Mouse (Mus musculus) forebrain, embryonic 15.5 days (tissue): Measurements from ENCODE around the gene Synj1. TPM values are rescaled to one million over a fixed set of nuclear protein-coding genes. Genes with fewer than 3 reads are reported as not detected.
A peak's percentile ranks its signal among the peaks of the same experiment; 100 is the strongest.

Source experiments
- ATAC-seq: fragments of 200-750 bp; cut with Nextera tagmentation; replicated peaks from 2 replicates; pipeline ENCODE4 v1.8.0; 2017; ENCODE audit warnings: mild to moderate bottlenecking, moderate TSS enrichment, moderate library complexity
- H3K27ac ChIP-seq: fragments of 300-500 bp; sonication (generic); replicated peaks from 2 replicates; pipeline ENCODE4 v1.5.1; 2015; ENCODE audit warnings: mild to moderate bottlenecking, inconsistent platforms
- H3K27me3 ChIP-seq: fragments of 300-500 bp; sonication (generic); 2 replicates; pipeline ENCODE4 v1.6.1; 2015; ENCODE audit warnings: inconsistent platforms
- H3K36me3 ChIP-seq: fragments of 300-500 bp; sonication (generic); 2 replicates; pipeline ENCODE4 v1.6.1; 2015; ENCODE audit warnings: mild to moderate bottlenecking, inconsistent platforms
- H3K4me1 ChIP-seq: fragments of 300-500 bp; sonication (generic); 2 replicates; pipeline ENCODE4 v1.6.1; 2015; ENCODE audit warnings: inconsistent platforms
- H3K4me2 ChIP-seq: fragments of 300-500 bp; sonication (generic); replicated peaks from 2 replicates; pipeline ENCODE4 v1.6.1; 2015; ENCODE audit warnings: mild to moderate bottlenecking, inconsistent platforms
- H3K4me3 ChIP-seq: fragments of 300-500 bp; sonication (generic); 2 replicates; pipeline ENCODE4 v1.5.1; 2015; ENCODE audit warnings: mild to moderate bottlenecking, inconsistent platforms
- H3K9ac ChIP-seq: fragments of 300-500 bp; sonication (generic); replicated peaks from 2 replicates; pipeline ENCODE4 v1.6.1; 2015; ENCODE audit warnings: mild to moderate bottlenecking, inconsistent platforms
- H3K9me3 ChIP-seq: fragments of 300-500 bp; sonication (generic); 2 replicates; pipeline ENCODE4 v1.6.1; 2016; ENCODE audit warnings: inconsistent platforms
- WGBS: fragments of 180-500 bp; shearing (Covaris S2); methylation state at CpG from one replicate; pipeline ENCODE4 v1.1.7; 2015; ENCODE audit warnings: mixed read lengths; 5-methylcytosine and 5-hydroxymethylcytosine counted together
- polyA plus RNA-seq: library from polyadenylated mRNA; unstranded; fragments of >200 nt; fragmentation: Nextera tagmentation; extraction: Ambion mirVana; gene quantifications from 2 replicates; pipeline ENCODE4 v1.2.1, GENCODE M21; 2015

Gene Synj1
- polyA plus RNA-seq, 1 experiment from 2014 or later, result 36.0 TPM

DNA sequence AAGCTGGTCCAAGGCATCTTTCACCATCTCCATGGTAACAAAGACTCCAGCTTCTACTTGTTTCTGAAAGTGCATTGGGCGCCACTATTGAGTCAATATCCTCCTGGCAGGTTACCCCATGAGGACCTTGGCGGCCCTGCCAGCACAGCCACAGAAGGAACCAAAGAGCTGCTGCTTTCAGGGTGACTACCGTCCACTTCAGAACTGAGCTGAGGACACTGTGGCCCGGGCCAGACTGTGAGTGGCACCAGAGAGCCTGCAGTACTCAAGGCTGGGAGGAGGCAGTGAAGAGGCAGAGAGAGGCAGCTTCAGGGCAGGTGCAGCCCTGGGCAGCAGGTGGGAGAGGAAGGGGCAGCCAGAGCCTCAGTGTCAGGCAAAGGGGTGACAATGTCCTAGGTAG is 83.7 kb downstream of the Synj1 start:
- H3K4me3 ChIP-seq, result no peak overlapping the region
- H3K9me3 ChIP-seq, result no peaks in the 10 kb centered on the region
- H3K27me3 ChIP-seq, result no peaks in the 10 kb centered on the region
- ATAC-seq, result no peak
- H3K36me3 ChIP-seq, result peaks cover 11% of the 10 kb centered on the region; the same call in 1 of the 2 replicates
- H3K4me2 ChIP-seq, result no peak overlapping the region
- no peak overlapping the region for H3K27ac ChIP-seq
- H3K9ac ChIP-seq, result no peak overlapping the region
- H3K4me1 ChIP-seq, result no peaks in the 10 kb centered on the region
- 91% methylated on average over 4 of the region's 4 CpGs for WGBS

DNA sequence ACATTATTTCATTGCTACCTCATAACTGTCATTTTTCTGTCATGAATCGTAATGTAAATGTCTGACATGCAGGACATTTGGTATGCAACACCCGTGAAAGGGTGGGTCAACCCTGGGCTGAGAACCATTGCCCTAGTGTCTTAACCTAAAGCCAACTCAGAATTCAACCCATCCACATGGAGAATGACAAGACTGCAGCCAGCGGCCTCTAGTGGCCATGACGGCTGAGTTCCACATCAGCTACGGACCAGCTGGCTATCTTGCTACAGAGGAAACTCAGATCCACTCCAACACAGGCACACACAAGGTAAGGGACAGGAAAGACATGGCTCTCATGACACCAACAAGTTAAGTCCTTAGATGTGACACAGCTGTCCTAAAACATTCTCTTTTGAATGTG is 85.6 kb downstream of the Synj1 start:
- H3K9ac ChIP-seq, result no peak overlapping the region
- no peaks in the 10 kb centered on the region for H3K27me3 ChIP-seq
- H3K4me3 ChIP-seq, result no peak overlapping the region
- ATAC-seq, result peak; percentile 55
- H3K36me3 ChIP-seq, result peaks cover 11% of the 10 kb centered on the region; the same call in 1 of the 2 replicates
- no peak overlapping the region for H3K4me2 ChIP-seq
- H3K4me1 ChIP-seq, result peaks cover 8% of the 10 kb centered on the region
- no peak overlapping the region for H3K27ac ChIP-seq
- no peaks in the 10 kb centered on the region for H3K9me3 ChIP-seq
- WGBS, result 27% methylated on average over 5 of the region's 5 CpGs

DNA sequence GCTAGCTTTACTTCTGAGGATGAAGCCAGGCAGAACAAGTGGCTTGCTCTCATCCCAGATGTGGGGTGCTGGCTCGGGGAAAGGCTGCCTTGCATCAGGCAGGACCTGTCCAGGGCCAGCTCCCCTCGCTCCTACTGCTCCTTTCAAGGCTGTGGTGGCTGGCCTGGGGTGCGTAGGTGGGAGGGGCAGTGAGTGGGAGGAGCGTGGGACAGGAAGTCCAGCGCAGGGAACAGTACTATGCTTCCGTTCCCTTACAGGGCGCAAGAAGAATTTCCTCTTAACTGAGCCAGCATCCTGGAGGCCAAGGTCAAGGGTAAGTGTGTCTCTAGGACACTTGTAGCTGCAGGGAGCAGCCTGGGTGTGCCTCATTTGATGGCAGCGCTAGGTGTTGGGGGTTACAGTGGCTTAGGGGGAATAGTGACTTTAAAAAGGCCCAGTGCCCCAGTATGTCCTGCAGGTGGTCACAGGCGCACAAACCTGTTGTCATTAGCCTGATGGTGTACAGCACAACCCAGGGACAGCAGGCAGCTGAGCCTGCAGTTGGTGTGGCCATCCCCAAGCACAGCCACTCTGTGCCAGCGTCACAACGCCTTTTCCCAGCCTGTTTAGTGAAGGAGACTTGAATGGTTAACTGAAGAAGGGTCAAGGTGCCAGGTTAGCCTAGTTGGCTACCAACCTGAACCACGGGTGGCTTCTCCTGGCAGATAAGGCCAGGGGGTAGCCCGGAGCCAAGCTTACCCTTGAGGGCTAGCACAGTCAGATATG is 86.3 kb downstream of the Synj1 start:
- H3K9me3 ChIP-seq, result no peaks in the 10 kb centered on the region
- WGBS, result 92% methylated on average over 13 of the region's 13 CpGs
- H3K4me2 ChIP-seq, result no peak overlapping the region
- H3K27ac ChIP-seq, result no peak overlapping the region
- no peak overlapping the region for H3K4me3 ChIP-seq
- H3K36me3 ChIP-seq, result peaks cover 11% of the 10 kb centered on the region; the same call in 1 of the 2 replicates
- no peaks in the 10 kb centered on the region for H3K27me3 ChIP-seq
- ATAC-seq, result no peak
- H3K4me1 ChIP-seq, result peaks cover 8% of the 10 kb centered on the region
- H3K9ac ChIP-seq, result no peak overlapping the region

DNA sequence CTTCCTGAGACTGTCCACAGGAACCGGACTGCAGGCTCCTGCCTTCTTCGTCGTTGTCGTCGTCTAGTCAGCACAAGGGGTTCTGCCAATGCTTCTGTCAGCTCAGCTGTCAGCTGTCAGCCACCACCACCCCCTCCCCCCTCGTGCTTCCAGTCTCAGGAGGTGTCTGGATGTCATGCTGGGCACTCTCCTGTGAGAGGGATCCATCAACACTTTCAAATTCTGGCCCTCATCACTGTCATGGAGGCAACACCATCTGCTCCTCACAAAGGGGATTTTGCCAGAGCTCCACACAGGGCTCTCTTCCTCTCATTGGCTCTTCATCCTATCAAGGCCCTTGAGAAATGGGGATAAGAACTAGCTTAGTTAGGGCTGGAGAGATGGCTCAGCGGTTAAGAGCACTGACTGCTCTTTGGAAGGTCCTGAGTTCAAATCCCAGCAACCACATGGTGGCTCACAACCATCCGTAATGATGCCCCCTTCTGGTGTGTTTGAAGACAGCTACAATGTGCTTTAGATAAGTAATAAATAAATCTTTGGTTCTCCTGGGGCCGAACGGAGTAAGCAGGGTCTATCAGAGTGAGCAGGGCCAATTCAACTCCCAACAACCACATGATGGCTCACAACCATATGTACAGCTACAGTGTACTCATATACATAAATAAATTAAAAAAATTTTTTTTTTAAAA is 89.5 kb downstream of the Synj1 start:
- Histone ChIP-seq H3K9me3 (no peaks in the 10 kb centered on the region), H3K9ac (no peak overlapping the region), H3K4me3 (no peak overlapping the region), H3K27me3 (no peaks in the 10 kb centered on the region), H3K4me2 (no peak overlapping the region), H3K27ac (peak overlapping the region; percentile 66), H3K4me1 (peaks cover 8% of the 10 kb centered on the region), H3K36me3 (0 out of 2 replicates have a peak, but pooled peaks cover 6% of the 10 kb centered on the region)
- 42% methylated on average over 10 of the region's 10 CpGs for WGBS
- peak; percentile 88 for ATAC-seq

DNA sequence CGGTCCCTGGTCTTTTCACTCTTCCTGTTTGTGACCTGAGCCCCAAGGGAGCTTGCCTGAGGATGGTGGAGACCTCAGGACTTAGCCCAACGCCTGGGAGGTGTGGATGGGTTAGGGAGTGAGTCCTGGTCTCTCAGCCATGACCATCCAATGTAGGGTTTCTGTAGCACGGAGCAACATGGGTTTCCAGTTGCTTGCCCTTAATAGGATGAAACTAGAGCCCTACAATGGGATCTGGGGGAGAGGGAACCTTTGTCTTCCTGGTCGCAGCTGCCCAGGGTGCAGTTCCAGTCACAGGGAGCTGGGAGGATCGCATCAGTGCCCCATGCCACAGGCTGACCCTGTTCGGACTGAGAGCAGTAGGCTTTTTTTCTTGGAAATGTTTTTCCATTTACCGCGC is 94.0 kb downstream of the Synj1 start:
- Histone ChIP-seq H3K4me3 (no peak overlapping the region), H3K9me3 (no peaks in the 10 kb centered on the region), H3K4me1 (peaks cover 8% of the 10 kb centered on the region), H3K36me3 (no peaks in the 10 kb centered on the region), H3K4me2 (no peak overlapping the region), H3K27me3 (no peaks in the 10 kb centered on the region), H3K27ac (no peak overlapping the region), H3K9ac (no peak overlapping the region)
- ATAC-seq, result no peak
- 75% methylated on average over 8 of the region's 8 CpGs for WGBS

DNA sequence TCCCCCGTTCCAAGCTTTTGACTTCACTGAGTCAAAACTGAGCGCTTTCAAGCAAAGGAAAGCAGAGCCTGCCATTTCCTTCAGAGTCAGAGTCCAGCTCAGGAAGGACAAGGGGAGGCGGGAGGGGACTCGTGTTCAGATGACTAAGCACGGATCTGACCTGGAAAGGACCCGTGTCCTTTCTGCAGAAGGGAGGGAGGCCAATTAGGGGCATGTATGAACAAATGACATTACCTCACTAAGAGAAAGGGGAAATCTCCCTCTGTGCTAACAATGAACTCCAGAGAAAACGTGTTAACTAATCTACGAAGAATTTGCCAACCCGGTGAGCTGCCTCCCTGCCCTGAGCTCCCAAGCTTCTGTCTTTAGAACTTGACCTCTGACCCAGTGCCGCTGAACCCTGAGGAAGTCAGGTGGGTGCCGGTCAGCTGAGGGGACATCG is 95.0 kb downstream of the Synj1 start:
- no peak overlapping the region for H3K4me3 ChIP-seq
- no peak overlapping the region for H3K27ac ChIP-seq
- ATAC-seq, result no peak
- H3K27me3 ChIP-seq, result no peaks in the 10 kb centered on the region
- no peaks in the 10 kb centered on the region for H3K9me3 ChIP-seq
- 20% methylated on average over 12 of the region's 12 CpGs for WGBS
- peaks cover 2% of the 10 kb centered on the region for H3K4me1 ChIP-seq
- H3K4me2 ChIP-seq, result no peak overlapping the region
- H3K36me3 ChIP-seq, result no peaks in the 10 kb centered on the region
- no peak overlapping the region for H3K9ac ChIP-seq

DNA sequence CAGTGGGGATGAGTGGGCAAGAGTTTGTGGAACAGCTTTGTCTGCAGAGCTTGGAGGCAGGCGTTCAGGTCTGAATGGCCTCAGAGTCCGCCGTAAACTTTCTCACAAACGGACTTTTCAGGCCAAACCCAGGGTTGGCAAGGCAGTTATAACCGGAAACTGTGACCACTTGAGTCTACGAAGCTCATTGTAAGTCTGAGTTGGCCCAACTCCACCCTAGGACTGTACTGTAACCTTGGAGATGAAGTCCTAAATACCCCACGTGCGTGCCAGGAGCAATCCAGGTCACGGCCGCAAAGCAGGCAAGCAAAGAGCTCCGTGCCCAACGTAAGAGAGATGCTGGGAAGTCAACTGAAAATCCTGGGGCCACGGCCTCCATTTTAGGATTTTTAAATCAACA is 99.3 kb downstream of the Synj1 start:
- no peak for ATAC-seq
- Histone ChIP-seq H3K4me1 (no peaks in the 10 kb centered on the region), H3K4me2 (no peak overlapping the region), H3K9ac (no peak overlapping the region), H3K36me3 (no peaks in the 10 kb centered on the region), H3K4me3 (no peak overlapping the region), H3K27ac (no peak overlapping the region), H3K27me3 (no peaks in the 10 kb centered on the region), H3K9me3 (no peaks in the 10 kb centered on the region)
- 87% methylated on average over 13 of the region's 13 CpGs for WGBS

DNA sequence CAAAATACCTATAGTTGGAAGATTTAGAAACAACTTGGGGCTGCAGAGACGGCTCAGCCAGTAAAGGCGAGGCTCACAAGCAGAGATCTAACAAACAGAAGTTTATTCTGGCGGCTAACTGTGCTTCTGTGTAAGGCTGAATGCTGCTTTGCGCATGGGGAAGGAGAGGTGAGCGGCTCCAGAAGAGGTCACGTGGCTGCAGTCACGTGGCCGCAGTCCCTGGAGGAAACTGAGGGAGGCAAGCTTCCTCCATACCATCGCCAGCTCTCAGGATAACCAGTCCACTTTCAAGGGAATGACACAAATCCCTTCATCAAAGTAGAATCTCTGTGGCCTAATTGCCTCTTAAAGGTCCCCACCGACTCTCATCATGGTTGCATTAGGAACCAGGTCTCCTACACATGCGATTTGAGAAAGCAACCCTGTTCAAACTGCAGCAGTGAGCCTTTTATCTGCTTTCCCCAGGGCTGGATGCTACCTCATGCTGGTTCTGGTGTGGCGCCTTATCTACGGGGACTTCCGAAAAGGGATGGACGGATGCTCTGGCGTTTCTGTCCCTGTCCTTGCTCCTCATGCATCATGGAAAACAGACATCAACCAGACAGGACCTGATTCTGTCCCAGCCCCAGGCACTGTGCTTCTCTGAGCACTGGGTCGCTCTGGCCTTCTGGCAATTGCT is 100.1 kb downstream of the Synj1 start:
- Histone ChIP-seq H3K9ac (no peak overlapping the region), H3K4me3 (no peak overlapping the region), H3K36me3 (no peaks in the 10 kb centered on the region), H3K27ac (no peak overlapping the region), H3K27me3 (no peaks in the 10 kb centered on the region), H3K4me2 (no peak overlapping the region), H3K9me3 (no peaks in the 10 kb centered on the region), H3K4me1 (no peaks in the 10 kb centered on the region)
- WGBS, result 86% methylated on average over 17 of the region's 17 CpGs
- ATAC-seq, result no peak

DNA sequence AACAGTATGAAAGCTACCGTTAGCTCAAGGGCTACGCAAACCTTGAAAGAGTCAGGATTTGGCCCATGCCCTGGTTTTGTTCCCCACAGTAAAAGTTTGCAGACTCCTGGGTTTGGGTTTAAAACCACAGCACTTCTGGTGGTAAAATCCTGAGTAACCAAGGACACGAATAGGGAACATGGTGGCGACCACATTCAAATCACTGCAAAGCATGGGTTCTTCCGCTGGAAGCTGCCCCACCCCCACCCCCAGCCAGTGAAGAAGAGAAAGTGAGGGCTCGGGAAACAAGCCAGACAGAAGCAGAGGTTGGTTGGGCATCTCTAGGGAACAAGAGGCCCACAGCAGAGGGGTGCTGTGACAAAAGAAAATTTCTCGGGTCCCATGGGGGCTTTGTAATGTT is 103.9 kb downstream of the Synj1 start:
- Histone ChIP-seq H3K27ac (no peak overlapping the region), H3K4me1 (no peaks in the 10 kb centered on the region), H3K9ac (no peak overlapping the region), H3K9me3 (no peaks in the 10 kb centered on the region), H3K4me3 (no peak overlapping the region), H3K36me3 (no peaks in the 10 kb centered on the region), H3K4me2 (no peak overlapping the region), H3K27me3 (no peaks in the 10 kb centered on the region)
- WGBS, result 74% methylated on average over 7 of the region's 7 CpGs
- no peak for ATAC-seq

DNA sequence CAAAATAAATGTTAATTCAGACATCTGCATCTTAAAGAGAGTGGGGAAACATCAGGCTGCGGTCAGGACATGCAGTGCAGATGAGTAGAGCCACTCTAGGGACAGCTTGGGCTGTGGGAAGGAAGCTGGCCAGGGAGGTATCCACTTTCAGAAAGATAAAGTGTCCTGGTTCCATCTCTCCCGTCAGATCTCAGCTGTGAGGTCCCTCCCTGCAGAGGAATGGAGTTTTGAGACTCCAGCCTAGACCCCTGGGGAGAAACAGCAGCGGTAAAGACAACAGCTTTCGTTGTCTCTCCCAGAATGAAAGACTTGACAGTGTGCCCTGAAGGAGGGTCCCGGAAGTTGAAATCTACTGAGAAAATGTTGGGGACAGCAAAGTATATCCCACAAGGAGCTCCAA is 107.8 kb downstream of the Synj1 start:
- 38% methylated on average over 5 of the region's 5 CpGs for WGBS
- H3K9ac ChIP-seq, result no peak overlapping the region

DNA sequence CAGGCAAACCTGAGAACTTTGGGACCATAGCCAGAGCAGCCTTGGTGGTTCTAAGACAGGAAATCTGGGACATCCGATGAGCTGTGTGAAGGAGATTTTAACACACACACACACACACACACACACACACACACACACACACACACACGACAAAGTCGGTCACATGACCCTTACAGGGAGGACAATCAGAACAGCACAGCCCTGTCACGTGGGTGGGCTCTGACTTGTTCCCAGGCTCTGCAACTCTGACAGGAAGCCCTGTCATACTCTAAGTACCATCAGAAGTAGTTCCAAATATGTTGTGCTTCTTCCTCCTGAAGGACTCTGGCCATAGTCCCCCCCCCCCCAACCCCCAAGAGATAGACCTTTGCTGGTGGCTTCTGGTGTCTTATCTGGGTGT is 109.7 kb downstream of the Synj1 start:
- no peak overlapping the region for H3K9ac ChIP-seq
- no peak overlapping the region for H3K4me2 ChIP-seq
- H3K4me1 ChIP-seq, result no peaks in the 10 kb centered on the region
- no peak for ATAC-seq
- no peaks in the 10 kb centered on the region for H3K9me3 ChIP-seq
- H3K36me3 ChIP-seq, result no peaks in the 10 kb centered on the region
- H3K27me3 ChIP-seq, result no peaks in the 10 kb centered on the region
- no peak overlapping the region for H3K27ac ChIP-seq
- H3K4me3 ChIP-seq, result no peak overlapping the region
- WGBS, result 77% methylated on average over 4 of the region's 4 CpGs

More for the DNA sequence above, 107.8 kb downstream of the Synj1 start:
- H3K9me3 ChIP-seq, result no peaks in the 10 kb centered on the region
- H3K4me3 ChIP-seq, result no peak overlapping the region
- no peak overlapping the region for H3K4me2 ChIP-seq
- ATAC-seq, result no peak
- no peaks in the 10 kb centered on the region for H3K36me3 ChIP-seq
- no peak overlapping the region for H3K27ac ChIP-seq
- no peaks in the 10 kb centered on the region for H3K4me1 ChIP-seq
- no peaks in the 10 kb centered on the region for H3K27me3 ChIP-seq

DNA sequence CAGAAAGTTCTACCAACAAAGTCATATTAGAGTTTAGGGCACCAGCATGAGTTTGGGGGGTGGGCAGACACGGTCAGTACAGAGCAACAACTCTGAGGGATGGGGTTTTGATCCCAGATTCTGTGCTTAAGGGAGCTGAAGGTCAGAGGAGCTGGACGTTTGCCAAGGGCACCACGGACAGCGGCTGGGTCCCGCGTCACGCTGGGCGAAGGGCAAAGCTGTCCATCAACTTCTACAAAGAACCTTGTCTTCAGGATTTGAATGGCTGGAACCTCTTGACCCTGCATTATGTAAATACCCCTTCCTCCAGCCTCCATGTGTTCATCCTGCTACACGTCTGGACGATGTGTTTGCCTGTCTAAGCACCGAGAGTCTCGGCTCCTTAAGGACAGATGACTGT is 111.6 kb downstream of the Synj1 start:
- Histone ChIP-seq H3K4me3 (no peak overlapping the region), H3K27ac (no peak overlapping the region), H3K9me3 (no peaks in the 10 kb centered on the region), H3K4me2 (no peak overlapping the region), H3K9ac (no peak overlapping the region), H3K36me3 (no peaks in the 10 kb centered on the region), H3K4me1 (no peaks in the 10 kb centered on the region), H3K27me3 (no peaks in the 10 kb centered on the region)
- ATAC-seq, result no peak
- 55% methylated on average over 12 of the region's 12 CpGs for WGBS
